Comparison of ENCODE assay signal across 12 mouse cellular contexts in genomic region chr5:150409451-150410045, GRCm38 (mm10).
A peak's percentile ranks its signal among the peaks of the same experiment; 100 is the strongest.
DNase-seq lines count a peak whose midpoint lies in the region; ATAC-seq and TF ChIP-seq lines count a peak whose summit lies in the region.
"Had no signal": no experiment of that assay in that cellular context is flagged by ENCODE, and none has a peak within 500 bp of the region (broad histone marks: within the 10 kb centered on the region; RNA-seq: fewer than 3 reads in every experiment).

No protein-coding gene starts in this region.

- TF ChIP-seq CTCF in layer of hippocampus, adult 2 months (conservative IDR thresholded peaks at IDR 0.05): no peak

- 37% methylated on average over 15 of the region's 15 CpGs for WGBS in intestine, embryonic 15.5 days
- 17% methylated on average over 15 of the region's 15 CpGs for WGBS in limb, embryonic 13.5 days

- ATAC-seq in intestine, embryonic 15.5 days: peak; percentile 39; the same call in 1 of the 2 replicates
- ATAC-seq in limb, embryonic 13.5 days (ENCODE audit: low FRiP score, low read depth): 0 out of 2 replicates have a peak, but pooled peaks have one; percentile 57
- ATAC-seq: forebrain, embryonic 13.5 days had no signal

- no peaks in the 10 kb centered on the region for H3K36me3 ChIP-seq in intestine, embryonic 15.5 days
- peaks cover 3% of the 10 kb centered on the region for H3K36me3 ChIP-seq in limb, embryonic 13.5 days

- H3K27ac ChIP-seq in layer of hippocampus, adult 2 months: peak overlapping the region; percentile 53; the same call in 1 of the 2 replicates
- peak overlapping the region; percentile 37 for H3K27ac ChIP-seq in intestine, embryonic 15.5 days
- peak overlapping the region; percentile 69 for H3K27ac ChIP-seq in limb, embryonic 13.5 days
- H3K27ac ChIP-seq: forebrain, embryonic 13.5 days had no signal

- H3K4me2 ChIP-seq in intestine, embryonic 15.5 days (replicated peaks): no peak overlapping the region
- peak overlapping the region; percentile 38 for H3K4me2 ChIP-seq in limb, embryonic 13.5 days (replicated peaks)
- H3K4me2 ChIP-seq: forebrain, embryonic 13.5 days had no signal

- no peak for DNase-seq in layer of hippocampus, adult 2 months (ENCODE audit: low spot score in 2 of 2)
- no peak for DNase-seq in layer of hippocampus, adult 9-11 months
- peak; percentile 34 for DNase-seq in embryo, embryonic 11.5 days (ENCODE audit: low read depth, low spot score)
- DNase-seq in adrenal gland, postnatal 25 days: no peak
- no peak for DNase-seq in thymus, postnatal 14 days
- no peak for DNase-seq in right cerebral cortex, postnatal 36 days (ENCODE audit: low spot score in 2 of 2)
- DNase-seq: heart, adult 18-20 months; liver had no signal

- no peaks in the 10 kb centered on the region for H3K27me3 ChIP-seq in intestine, embryonic 15.5 days (replicated peaks)
- H3K27me3 ChIP-seq in limb, embryonic 13.5 days: no peaks in the 10 kb centered on the region
- H3K27me3 ChIP-seq: forebrain, embryonic 13.5 days; megakaryocyte, embryonic 14.5 days had no signal

- no peak overlapping the region for H3K4me3 ChIP-seq in layer of hippocampus, adult 2 months
- H3K4me3 ChIP-seq in intestine, embryonic 15.5 days (replicated peaks): no peak overlapping the region
- no peak overlapping the region for H3K4me3 ChIP-seq in limb, embryonic 13.5 days
- H3K4me3 ChIP-seq: forebrain, embryonic 13.5 days had no signal

- H3K9ac ChIP-seq in intestine, embryonic 15.5 days: no peak overlapping the region
- H3K9ac ChIP-seq in limb, embryonic 13.5 days: no peak overlapping the region
- H3K9ac ChIP-seq: forebrain, embryonic 13.5 days had no signal

- no peaks in the 10 kb centered on the region for H3K9me3 ChIP-seq in intestine, embryonic 15.5 days
- H3K9me3 ChIP-seq in limb, embryonic 13.5 days: peaks cover under 1% of the 10 kb centered on the region; the same call in 1 of the 2 replicates

- H3K4me1 ChIP-seq in intestine, embryonic 15.5 days (replicated peaks): peaks cover 11% of the 10 kb centered on the region; the same call in 1 of the 2 replicates
- peaks cover 23% of the 10 kb centered on the region for H3K4me1 ChIP-seq in limb, embryonic 13.5 days
- H3K4me1 ChIP-seq: forebrain, embryonic 13.5 days had no signal
